Mouse (Mus musculus) CH12.LX (cell line): ENCODE measurements at regions not wholly inside any gene's neighbourhood (a gene's known extent, or its start where the extent isn't known, plus 50 kb on each side); places are given as distances from the start of the nearest gene placed in this dataset.

ENCODE experiments used
- CTCF ChIP-seq, 2 experiments: IDR thresholded peaks in 1 of 2; conservative IDR thresholded peaks in 1 of 2; 2 replicates each; pipeline ENCODE4 v1.5.1; 2011 to 2012; ENCODE audit warnings: low read depth in 2 of 2, low read length in 2 of 2, improper control_type of control experiment in 1 of 2, inconsistent platforms in 1 of 2, mild to moderate bottlenecking in 1 of 2, moderate library complexity in 1 of 2
- MAX ChIP-seq: IDR thresholded peaks from 2 replicates; pipeline ENCODE4 v1.6.1; 2011; ENCODE audit warnings: low read length, improper control_type of control experiment
- POLR2A ChIP-seq: IDR thresholded peaks from 2 replicates; pipeline ENCODE4 v1.6.1; 2011; ENCODE audit warnings: low read depth, mild to moderate bottlenecking, improper control_type of control experiment, low read length
- USF1 ChIP-seq: IDR thresholded peaks from 2 replicates; pipeline ENCODE4 v1.6.1; 2014; ENCODE audit warnings: low read depth, mild to moderate bottlenecking, inconsistent platforms, low read length, improper control_type of control experiment
- USF2 ChIP-seq: conservative IDR thresholded peaks from 2 replicates; pipeline ENCODE4 v1.6.1; 2011; ENCODE audit warnings: low read depth, low read length, improper control_type of control experiment

GRCm38 (mm10) chr1:72050858-72051257, 161.2 kb downstream of the Mreg start:
- no peak for TF ChIP-seq POLR2A
- TF ChIP-seq CTCF (conservative IDR thresholded peaks at IDR 0.05 in 1 of 2, IDR thresholded peaks at IDR 0.05 in 1 of 2; ENCODE audit: low read depth in 2 of 2, low read length in 2 of 2): no peak
- TF ChIP-seq MAX: no peak
- no peak for TF ChIP-seq USF2
- TF ChIP-seq USF1: no peak
